Mouse (Mus musculus) testis, adult 2 months (tissue): ENCODE results near the gene Acad10.

Experiments used
- CTCF ChIP-seq: fragments of 200-500 bp; IDR thresholded peaks from 2 replicates; pipeline ENCODE4 v1.5.1; 2012; ENCODE audit warnings: low read depth, mild to moderate bottlenecking, inconsistent platforms, low read length, moderate library complexity; ENCODE audit not compliant: control insufficient read depth, insufficient read depth, insufficient replicate concordance
- POLR2A ChIP-seq: fragments of 200-500 bp; IDR thresholded peaks from 2 replicates; pipeline ENCODE4 v1.6.1; 2012; ENCODE audit warnings: low read depth, mild to moderate bottlenecking, inconsistent platforms, low read length, moderate library complexity; ENCODE audit not compliant: control insufficient read depth

DNA sequence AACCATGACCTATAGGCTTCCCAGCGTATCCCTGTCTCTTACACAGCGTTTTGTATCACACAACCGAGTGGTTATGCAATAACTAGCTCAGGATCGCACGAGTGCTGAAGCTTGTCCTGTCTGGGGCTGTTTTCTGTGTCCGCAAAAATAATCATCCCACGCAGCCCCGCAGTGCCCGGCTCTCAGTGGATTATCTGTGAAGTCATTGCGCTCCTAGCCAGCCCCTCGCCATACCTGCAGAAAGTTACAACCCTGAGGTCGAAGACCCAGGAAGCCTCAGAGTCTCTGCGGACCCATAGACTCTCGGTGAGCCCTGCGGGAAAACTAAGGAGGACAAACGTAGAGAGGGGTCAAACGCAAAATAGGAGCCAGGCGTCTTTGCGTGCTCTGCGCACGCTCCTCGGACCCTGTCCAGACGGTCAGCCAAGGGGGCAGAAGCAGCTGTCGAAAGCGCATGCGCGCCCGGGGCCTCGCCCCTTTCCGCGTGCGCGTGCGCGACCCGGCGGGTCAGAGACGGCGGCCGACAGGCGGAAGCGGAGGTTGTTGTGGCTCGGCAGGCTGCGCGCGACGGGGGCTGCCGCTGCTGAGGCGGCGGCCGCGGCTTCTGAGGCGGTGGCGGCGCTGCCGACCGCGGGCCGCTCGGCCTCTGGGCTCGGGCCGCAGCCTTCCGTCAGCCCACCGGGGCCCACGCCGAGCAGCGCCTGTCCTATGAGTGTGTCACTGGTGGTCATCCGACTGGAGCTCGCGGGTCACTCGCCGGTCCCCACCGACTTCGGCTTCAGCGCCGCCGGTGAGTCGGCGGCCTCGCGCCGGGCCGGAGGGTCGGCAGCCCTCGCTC is at the start of gene Acad10, which contains the start of gene Brap:
- TF ChIP-seq CTCF = no peak
- peak; percentile 85 for TF ChIP-seq POLR2A
